Mouse (Mus musculus): ENCODE data around the gene 2010111I01Rik.
A peak's percentile ranks its signal among the peaks of the same experiment; 100 is the strongest.
"Not testable (repeated sequence)": the region's sequence is repeated elsewhere in the genome, so short reads cannot be mapped to it uniquely, and the experiment has no call there.

2010111I01Rik gene

GRCm38 (mm10) chr13:62955997-62956396 lies 8.7 kb upstream of the 2010111I01Rik start:
- no peak for DNase-seq (ENCODE audit: low spot score in 2 of 2)

GRCm38 (mm10) chr13:62956776-62957175 lies 7.9 kb upstream of the 2010111I01Rik start:
- no peak for DNase-seq (ENCODE audit: low spot score in 2 of 2)

GRCm38 (mm10) chr13:62963358-62963757 lies 1.3 kb upstream of the 2010111I01Rik start:
- DNase-seq (ENCODE audit: low spot score in 2 of 2), result no peak

- DNase-seq (ENCODE audit: low spot score in 2 of 2), result no peak
These were observed 3.5 kb downstream of the 2010111I01Rik start for GRCm38 (mm10) chr13:62968223-62968622.

GRCm38 (mm10) chr13:62970515-62971269 lies 6.0 kb downstream of the 2010111I01Rik start:
- DNase-seq (ENCODE audit: low spot score in 2 of 2), result peak; percentile 18 to 35

- DNase-seq (ENCODE audit: low spot score in 2 of 2), result no peak
These were observed 7.7 kb downstream of the 2010111I01Rik start for GRCm38 (mm10) chr13:62972403-62972802.

- DNase-seq (ENCODE audit: low spot score in 2 of 2), result no peak
These were observed 8.4 kb downstream of the 2010111I01Rik start for GRCm38 (mm10) chr13:62973111-62973510.

- no peak for DNase-seq (ENCODE audit: low spot score in 2 of 2)
These were observed 13.4 kb downstream of the 2010111I01Rik start for GRCm38 (mm10) chr13:62978104-62978503.

- no peak for DNase-seq (ENCODE audit: low spot score in 2 of 2)
These were observed 14.1 kb downstream of the 2010111I01Rik start for GRCm38 (mm10) chr13:62978784-62979183.

- DNase-seq (ENCODE audit: low spot score in 2 of 2), result no peak
These were observed 14.5 kb downstream of the 2010111I01Rik start for GRCm38 (mm10) chr13:62979215-62979614.

GRCm38 (mm10) chr13:62980131-62980530 lies 15.4 kb downstream of the 2010111I01Rik start:
- peak in 1 of 2 experiments; percentile 18 for DNase-seq (ENCODE audit: low spot score in 2 of 2)

GRCm38 (mm10) chr13:62984485-62984884 lies 19.8 kb downstream of the 2010111I01Rik start:
- no peak for DNase-seq (ENCODE audit: low spot score in 2 of 2)

- no peak for DNase-seq (ENCODE audit: low spot score in 2 of 2)
These were observed 25.3 kb downstream of the 2010111I01Rik start for GRCm38 (mm10) chr13:62989891-62990490.

- DNase-seq (ENCODE audit: low spot score in 2 of 2), result no peak
These were observed 29.1 kb downstream of the 2010111I01Rik start for GRCm38 (mm10) chr13:62993543-62994477.

- DNase-seq (ENCODE audit: low spot score in 2 of 2), result no peak
These were observed 32.1 kb downstream of the 2010111I01Rik start for GRCm38 (mm10) chr13:62996767-62997166.

- DNase-seq (ENCODE audit: low spot score in 2 of 2), result not testable (repeated sequence)
These were observed 42.8 kb downstream of the 2010111I01Rik start for GRCm38 (mm10) chr13:63007491-63007890.

GRCm38 (mm10) chr13:63010345-63011090 lies 45.8 kb downstream of the 2010111I01Rik start:
- no peak for DNase-seq (ENCODE audit: low spot score in 2 of 2)

GRCm38 (mm10) chr13:63014353-63014752 lies 49.7 kb downstream of the 2010111I01Rik start:
- DNase-seq (ENCODE audit: low spot score in 2 of 2), result no peak

- no peak for DNase-seq (ENCODE audit: low spot score in 2 of 2)
These were observed 50.7 kb downstream of the 2010111I01Rik start for GRCm38 (mm10) chr13:63015362-63015761.

GRCm38 (mm10) chr13:63016056-63016455 lies 51.4 kb downstream of the 2010111I01Rik start:
- DNase-seq (ENCODE audit: low spot score in 2 of 2), result peak; percentile 35 to 52

Measured in left cerebral cortex, adult 9 months (tissue).